Comparison of ENCODE assay signal across 8 mouse cellular contexts in genomic region chr2:66634580-66635359, GRCm38 (mm10). TPM values are rescaled to one million over a fixed set of nuclear protein-coding genes. Genes with fewer than 3 reads are reported as not detected.
DNase-seq lines count a peak whose midpoint lies in the region; ATAC-seq and TF ChIP-seq lines count a peak whose summit lies in the region.

Gene Scn9a (minus strand): TSS chr2:66634962.

- intact Hi-C loops in heart, postnatal 36 days (cut with DNase I): no loop called here

- no peak for TF ChIP-seq EP300 in heart, postnatal 0 days (IDR thresholded peaks at IDR 0.05; ENCODE audit: low read depth)

- no peak within 1 kb of the TSS for H3K27ac ChIP-seq in heart, postnatal 0 days (ENCODE audit: low read depth)
- H3K27ac ChIP-seq in forebrain, embryonic 15.5 days (replicated peaks): peak within 1 kb of the TSS; percentile 56

- WGBS in heart, postnatal 0 days: 3% methylated on average over 29 of the region's 29 CpGs
- WGBS in forebrain, embryonic 15.5 days: 2% methylated on average over 29 of the region's 29 CpGs

- H3K27me3 ChIP-seq in heart, postnatal 0 days (ENCODE audit: control insufficient read depth, insufficient read depth, low read length): peaks cover 12% of the 10 kb centered on the region
- H3K27me3 ChIP-seq in forebrain, embryonic 15.5 days: no peaks in the 10 kb centered on the region
- H3K27me3 ChIP-seq in myocyte (ENCODE audit: control insufficient read depth, insufficient read depth, insufficient read length): no peaks in the 10 kb centered on the region

- peak; percentile 36; the same call in 1 of the 2 replicates for ATAC-seq in heart, postnatal 0 days (ENCODE audit: insufficient read depth, low read depth)
- peak; percentile 93 for ATAC-seq in forebrain, embryonic 15.5 days (replicated peaks)

- H3K79me2 ChIP-seq in myocyte (ENCODE audit: control insufficient read depth, insufficient read depth): no peaks in the 10 kb centered on the region

- H3K4me1 ChIP-seq in heart, postnatal 0 days (ENCODE audit: control insufficient read depth, insufficient read depth): peaks cover 4% of the 10 kb centered on the region; the same call in 1 of the 2 replicates
- H3K4me1 ChIP-seq in forebrain, embryonic 15.5 days: peaks cover 14% of the 10 kb centered on the region

- H3K4me3 ChIP-seq in heart, postnatal 0 days (ENCODE audit: low read depth, low read length): peak within 1 kb of the TSS; percentile 32
- peak within 1 kb of the TSS; percentile 52 for H3K4me3 ChIP-seq in forebrain, embryonic 15.5 days
- H3K4me3 ChIP-seq in myocyte: peak within 1 kb of the TSS; percentile 21

- no peak for DNase-seq in heart, postnatal 0 days (ENCODE audit: low spot score)
- no peak for DNase-seq in heart, postnatal 36 days
- peak; percentile 23 to 26 for DNase-seq in cerebellum, adult 18-20 months
- DNase-seq in left cerebral cortex, adult 11 months (ENCODE audit: low spot score): peak; percentile 7
- no peak for DNase-seq in urinary bladder, postnatal 10 days (ENCODE audit: low spot score)
- no peak for DNase-seq in spleen, adult 18-20 months

- no peak within 1 kb of the TSS for H3K9ac ChIP-seq in heart, postnatal 0 days (replicated peaks; ENCODE audit: low read depth, low read length)
- peak within 1 kb of the TSS; percentile 60 for H3K9ac ChIP-seq in forebrain, embryonic 15.5 days (replicated peaks)

- no peak for TF ChIP-seq CTCF in heart, postnatal 0 days (IDR thresholded peaks at IDR 0.05; ENCODE audit: low read depth)

- no peaks in the 10 kb centered on the region for H3K9me3 ChIP-seq in heart, postnatal 0 days (replicated peaks; ENCODE audit: control insufficient read depth, low read length)
- no peaks in the 10 kb centered on the region for H3K9me3 ChIP-seq in forebrain, embryonic 15.5 days

- TF ChIP-seq POLR2A in myocyte (IDR thresholded peaks at IDR 0.05; ENCODE audit: insufficient read length, low read depth): no peak

- no peak within 1 kb of the TSS for H3ac ChIP-seq in myocyte (ENCODE audit: control insufficient read depth, insufficient read length)

- no peaks in the 10 kb centered on the region for H3K36me3 ChIP-seq in heart, postnatal 0 days (replicated peaks; ENCODE audit: control insufficient read depth, insufficient read depth, low read length)
- no peaks in the 10 kb centered on the region for H3K36me3 ChIP-seq in forebrain, embryonic 15.5 days
- H3K36me3 ChIP-seq in myocyte (ENCODE audit: control insufficient read depth, insufficient read depth): no peaks in the 10 kb centered on the region

- H3K4me2 ChIP-seq in heart, postnatal 0 days (ENCODE audit: low read depth, low read length): peak within 1 kb of the TSS; percentile 51
- H3K4me2 ChIP-seq in forebrain, embryonic 15.5 days (replicated peaks): peak within 1 kb of the TSS; percentile 77
- H3K4me2 ChIP-seq in myocyte (ENCODE audit: low read depth): peak within 1 kb of the TSS; percentile 56

TF ChIP-seq in myocyte, 11 proteins besides CTCF, POLR2A, EP300 and RAD21:
- TF ChIP-seq TCF12 (IDR thresholded peaks at IDR 0.05; ENCODE audit: insufficient read depth, poor library complexity, severe bottlenecking): no peak

RNA-seq across cellular contexts. Expression of gene Scn9a, which starts in this region (rescaled TPM):
- not detected in 2 replicates for total RNA-seq in heart, postnatal 0 days (2014; rRNA removed; ENCODE audit: low replicate concordance)
- 0.01 TPM in 1 of 2 replicates, not detected in the other for polyA plus RNA-seq in heart, postnatal 0 days (2015; fragmentation: Nextera tagmentation; extraction: Ambion mirVana)
- under 1 TPM in 1 of 2 experiments, not detected in 1; 0.03 TPM for total RNA-seq in heart, postnatal 36 days (2021)
- 5.2 and 5.5 TPM in 2 replicates for polyA plus RNA-seq in forebrain, embryonic 15.5 days (2015; fragmentation: Nextera tagmentation; extraction: Ambion mirVana)
- polyA plus RNA-seq in myocyte (2012; fragmentation: generic; extraction: Trizol): 0.22 TPM

Comparison
In these comparisons a context has a peak if more than half of its experiments do, and no peak if none do; other contexts are left out.
1. Peak in ATAC-seq, H3K4me3 ChIP-seq and H3K4me2 ChIP-seq in heart, postnatal 0 days; RNA of the gene not detected or under 1 TPM.
2. DNase-seq: peak in cerebellum, adult 18-20 months (2 of 2) and left cerebral cortex, adult 11 months (single experiment); none in heart, postnatal 0 days (single experiment), heart, postnatal 36 days (0 of 2), urinary bladder, postnatal 10 days (single experiment) and spleen, adult 18-20 months (0 of 2).
3. Peak in every context shown above with its lines, with median percentiles within 50 percentile points of each other: H3K4me2 ChIP-seq and H3K4me3 ChIP-seq.